Mouse (Mus musculus) forebrain, embryonic 10.5 days (tissue): ENCODE measurements around the gene Cdk17. TPM values are rescaled to one million over a fixed set of nuclear protein-coding genes. Genes with fewer than 3 reads are reported as not detected.

Experiments used
- DNase-seq: peaks from one replicate; pipeline ENCODE4 v3.0.0-alpha.2; 2017; ENCODE audit warnings: low spot score; ENCODE audit errors: extremely low spot score
- H3K27ac ChIP-seq: fragments of 300-500 bp; sonication (generic); 2 replicates; pipeline ENCODE4 v1.5.1; 2016; ENCODE audit warnings: mild to moderate bottlenecking
- H3K27me3 ChIP-seq: fragments of 300-500 bp; sonication (generic); 2 replicates; pipeline ENCODE4 v1.6.1; 2016; ENCODE audit warnings: mild to moderate bottlenecking; ENCODE audit not compliant: poor library complexity, severe bottlenecking
- H3K36me3 ChIP-seq: fragments of 300-500 bp; sonication (generic); replicated peaks from 2 replicates; pipeline ENCODE4 v1.6.1; 2016; ENCODE audit warnings: mild to moderate bottlenecking, moderate library complexity
- H3K4me1 ChIP-seq: fragments of 300-500 bp; sonication (generic); 2 replicates; pipeline ENCODE4 v1.6.1; 2016
- H3K4me3 ChIP-seq: fragments of 300-500 bp; sonication (generic); 2 replicates; pipeline ENCODE4 v1.5.1; 2016; ENCODE audit warnings: mild to moderate bottlenecking, moderate library complexity
- H3K9me3 ChIP-seq: fragments of 300-500 bp; sonication (generic); 2 replicates; pipeline ENCODE4 v1.6.1; 2016; ENCODE audit warnings: mild to moderate bottlenecking, moderate library complexity
- WGBS: fragments of 180-500 bp; shearing (Covaris S2); methylation state at CpG from one replicate; pipeline ENCODE4 v1.1.7; 2016; 5-methylcytosine and 5-hydroxymethylcytosine counted together
- polyA plus RNA-seq: library from polyadenylated mRNA; unstranded; fragments of >200 nt; fragmentation: Nextera tagmentation; extraction: Ambion mirVana; gene quantifications from 2 replicates; pipeline ENCODE4 v1.2.1, GENCODE M21; 2016

Cdk17 gene
- polyA plus RNA-seq, 1 experiment from 2014 or later = 17.6 TPM

GRCm38 (mm10) chr10:93188440-93188999 lies 27.8 kb downstream of the Cdk17 start:
- peak overlapping the region; percentile 15; the same call in 1 of the 2 replicates for H3K27ac ChIP-seq
- H3K36me3 ChIP-seq = peaks cover 8% of the 10 kb centered on the region
- H3K27me3 ChIP-seq = no peaks in the 10 kb centered on the region
- H3K4me1 ChIP-seq = peaks cover 35% of the 10 kb centered on the region
- no peak for DNase-seq
- 76% methylated on average over 10 of the region's 10 CpGs for WGBS
- H3K4me3 ChIP-seq = no peak overlapping the region
- H3K9me3 ChIP-seq = no peaks in the 10 kb centered on the region

- Histone ChIP-seq H3K36me3 (peaks cover 8% of the 10 kb centered on the region), H3K27ac (peak overlapping the region; percentile 44; the same call in 1 of the 2 replicates), H3K4me3 (no peak overlapping the region), H3K27me3 (no peaks in the 10 kb centered on the region), H3K9me3 (no peaks in the 10 kb centered on the region), H3K4me1 (peaks cover 51% of the 10 kb centered on the region)
- DNase-seq = no peak
- 83% methylated on average over 8 of the region's 8 CpGs for WGBS
Measured at GRCm38 (mm10) chr10:93190475-93191262, 30.0 kb downstream of the Cdk17 start.

GRCm38 (mm10) chr10:93197092-93197491 lies 36.4 kb downstream of the Cdk17 start:
- no peak overlapping the region for H3K27ac ChIP-seq
- H3K4me3 ChIP-seq = no peak overlapping the region
- H3K27me3 ChIP-seq = no peaks in the 10 kb centered on the region
- 97% methylated on average over 6 of the region's 6 CpGs for WGBS
- H3K9me3 ChIP-seq = 0 out of 2 replicates have a peak, but pooled peaks cover 5% of the 10 kb centered on the region
- H3K4me1 ChIP-seq = peaks cover 20% of the 10 kb centered on the region
- H3K36me3 ChIP-seq = peaks cover 22% of the 10 kb centered on the region
- no peak for DNase-seq

GRCm38 (mm10) chr10:93198958-93199357 lies 38.3 kb downstream of the Cdk17 start:
- WGBS = 94% methylated on average over 3 of the region's 3 CpGs

GRCm38 (mm10) chr10:93201846-93202458 lies 41.3 kb downstream of the Cdk17 start:
- Histone ChIP-seq H3K27me3 (no peaks in the 10 kb centered on the region), H3K27ac (no peak overlapping the region), H3K36me3 (peaks cover 21% of the 10 kb centered on the region), H3K4me1 (no peaks in the 10 kb centered on the region), H3K9me3 (0 out of 2 replicates have a peak, but pooled peaks cover 5% of the 10 kb centered on the region), H3K4me3 (no peak overlapping the region)
- 90% methylated on average over 6 of the region's 6 CpGs for WGBS
- DNase-seq = no peak

More at GRCm38 (mm10) chr10:93198958-93199357, 38.3 kb downstream of the Cdk17 start:
- Histone ChIP-seq H3K4me1 (peaks cover 20% of the 10 kb centered on the region), H3K27ac (no peak overlapping the region), H3K36me3 (peaks cover 22% of the 10 kb centered on the region), H3K27me3 (no peaks in the 10 kb centered on the region), H3K9me3 (0 out of 2 replicates have a peak, but pooled peaks cover 5% of the 10 kb centered on the region), H3K4me3 (no peak overlapping the region)
- DNase-seq = no peak

- Histone ChIP-seq H3K4me1 (no peaks in the 10 kb centered on the region), H3K36me3 (peaks cover 8% of the 10 kb centered on the region; the same call in 1 of the 2 replicates), H3K27me3 (no peaks in the 10 kb centered on the region), H3K4me3 (no peak overlapping the region), H3K9me3 (no peaks in the 10 kb centered on the region), H3K27ac (no peak overlapping the region)
- WGBS = 96% methylated on average over 4 of the region's 4 CpGs
- DNase-seq = no peak
Measured at GRCm38 (mm10) chr10:93205287-93205956, 44.7 kb downstream of the Cdk17 start.

- WGBS = 95% methylated on average over 5 of the region's 5 CpGs
- Histone ChIP-seq H3K9me3 (no peaks in the 10 kb centered on the region), H3K4me1 (no peaks in the 10 kb centered on the region), H3K27ac (no peak overlapping the region), H3K4me3 (no peak overlapping the region), H3K27me3 (no peaks in the 10 kb centered on the region), H3K36me3 (peaks cover 14% of the 10 kb centered on the region)
- no peak for DNase-seq
Measured at GRCm38 (mm10) chr10:93207176-93207575, 46.5 kb downstream of the Cdk17 start.

GRCm38 (mm10) chr10:93212699-93213098 lies 52.0 kb downstream of the Cdk17 start:
- H3K27ac ChIP-seq = no peak overlapping the region
- no peak overlapping the region for H3K4me3 ChIP-seq
- H3K4me1 ChIP-seq = no peaks in the 10 kb centered on the region
- WGBS = 95% methylated on average over 2 of the region's 2 CpGs
- DNase-seq = no peak
- peaks cover 7% of the 10 kb centered on the region; the same call in 1 of the 2 replicates for H3K9me3 ChIP-seq
- H3K36me3 ChIP-seq = peaks cover 62% of the 10 kb centered on the region
- H3K27me3 ChIP-seq = no peaks in the 10 kb centered on the region

GRCm38 (mm10) chr10:93213339-93213738 lies 52.7 kb downstream of the Cdk17 start:
- no peaks in the 10 kb centered on the region for H3K27me3 ChIP-seq
- no peak overlapping the region for H3K4me3 ChIP-seq
- peaks cover 7% of the 10 kb centered on the region; the same call in 1 of the 2 replicates for H3K9me3 ChIP-seq
- WGBS = 92% methylated on average over 7 of the region's 7 CpGs
- no peaks in the 10 kb centered on the region for H3K4me1 ChIP-seq
- H3K36me3 ChIP-seq = peaks cover 65% of the 10 kb centered on the region
- no peak overlapping the region for H3K27ac ChIP-seq
- DNase-seq = no peak

GRCm38 (mm10) chr10:93214251-93214650 lies 53.6 kb downstream of the Cdk17 start:
- peaks cover 68% of the 10 kb centered on the region for H3K36me3 ChIP-seq
- WGBS = 80% methylated on average over 4 of the region's 4 CpGs
- no peak overlapping the region for H3K4me3 ChIP-seq
- H3K9me3 ChIP-seq = peaks cover 7% of the 10 kb centered on the region; the same call in 1 of the 2 replicates
- no peak overlapping the region for H3K27ac ChIP-seq
- no peaks in the 10 kb centered on the region for H3K27me3 ChIP-seq
- no peak for DNase-seq
- H3K4me1 ChIP-seq = no peaks in the 10 kb centered on the region

GRCm38 (mm10) chr10:93215051-93215763 lies 54.5 kb downstream of the Cdk17 start:
- Histone ChIP-seq H3K9me3 (peaks cover 7% of the 10 kb centered on the region; the same call in 1 of the 2 replicates), H3K27me3 (no peaks in the 10 kb centered on the region), H3K4me3 (no peak overlapping the region), H3K36me3 (peaks cover 68% of the 10 kb centered on the region), H3K4me1 (no peaks in the 10 kb centered on the region), H3K27ac (no peak overlapping the region)
- 94% methylated on average over 8 of the region's 8 CpGs for WGBS
- DNase-seq = no peak

- H3K4me3 ChIP-seq = no peak overlapping the region
- 86% methylated on average over 6 of the region's 6 CpGs for WGBS
- H3K27ac ChIP-seq = no peak overlapping the region
- no peak for DNase-seq
- H3K9me3 ChIP-seq = no peaks in the 10 kb centered on the region
- no peaks in the 10 kb centered on the region for H3K4me1 ChIP-seq
- H3K27me3 ChIP-seq = no peaks in the 10 kb centered on the region
- H3K36me3 ChIP-seq = peaks cover 46% of the 10 kb centered on the region
Measured at GRCm38 (mm10) chr10:93225751-93226150, 65.1 kb downstream of the Cdk17 start.
